Mouse (Mus musculus) embryo, embryonic 9.5 days (tissue): ENCODE measurements around the gene Slc25a15.

Experiments
- DNase-seq: peaks from one replicate; pipeline ENCODE4 v3.0.0-alpha.2; 2017; ENCODE audit errors: extremely low spot score

Gene Slc25a15

GRCm38 (mm10) chr8:22398142-22398951 lies at the start of gene Slc25a15:
TSS of gene Slc25a15 (minus strand) at chr8:22398597.
- DNase-seq: peak; percentile 96

- DNase-seq: no peak
Measured at GRCm38 (mm10) chr8:22411971-22412370, 13.6 kb upstream of the Slc25a15 start.

- DNase-seq: peak; percentile 90
Measured at GRCm38 (mm10) chr8:22411282-22411702, 12.9 kb upstream of the Slc25a15 start, which contains the start of gene Mrps31. TSS of gene Mrps31 (plus strand) at chr8:22411361.

- no peak for DNase-seq
Measured at GRCm38 (mm10) chr8:22410688-22411281, 12.4 kb upstream of the Slc25a15 start.

- no peak for DNase-seq
Measured at GRCm38 (mm10) chr8:22405733-22406132, 7.3 kb upstream of the Slc25a15 start.

- no peak for DNase-seq
Measured at GRCm38 (mm10) chr8:22403235-22403634, 4.8 kb upstream of the Slc25a15 start.

GRCm38 (mm10) chr8:22400593-22400992 lies 2.2 kb upstream of the Slc25a15 start:
- DNase-seq: no peak

GRCm38 (mm10) chr8:22399285-22399880 lies 986 bp upstream of the Slc25a15 start:
- no peak for DNase-seq

GRCm38 (mm10) chr8:22397811-22398141 lies 621 bp downstream of the Slc25a15 start:
- no peak for DNase-seq

- no peak for DNase-seq
Measured at GRCm38 (mm10) chr8:22395256-22395655, 3.1 kb downstream of the Slc25a15 start.

- DNase-seq: no peak
Measured at GRCm38 (mm10) chr8:22394471-22394870, 3.9 kb downstream of the Slc25a15 start.

- DNase-seq: no peak
Measured at GRCm38 (mm10) chr8:22390766-22391463, 7.5 kb downstream of the Slc25a15 start.

- DNase-seq: no peak
Measured at GRCm38 (mm10) chr8:22389874-22390273, 8.5 kb downstream of the Slc25a15 start.

- no peak for DNase-seq
Measured at GRCm38 (mm10) chr8:22385158-22385557, 13.2 kb downstream of the Slc25a15 start.

GRCm38 (mm10) chr8:22382824-22383595 lies 15.4 kb downstream of the Slc25a15 start:
- no peak for DNase-seq

- DNase-seq: no peak
Measured at GRCm38 (mm10) chr8:22380934-22381333, 17.5 kb downstream of the Slc25a15 start.

- peak; percentile 60 for DNase-seq
Measured at GRCm38 (mm10) chr8:22376903-22377302, 21.5 kb downstream of the Slc25a15 start.

GRCm38 (mm10) chr8:22376311-22376710 lies 22.1 kb downstream of the Slc25a15 start:
- no peak for DNase-seq

GRCm38 (mm10) chr8:22359882-22360281 lies 38.5 kb downstream of the Slc25a15 start:
- no peak for DNase-seq

- no peak for DNase-seq
Measured at GRCm38 (mm10) chr8:22359359-22359758, 39.0 kb downstream of the Slc25a15 start.

- no peak for DNase-seq
Measured at GRCm38 (mm10) chr8:22335426-22335825, 63.0 kb downstream of the Slc25a15 start.
